Mouse (Mus musculus) liver, embryonic 14.5 days (tissue): ENCODE data around the gene Cebpz. TPM values are rescaled to one million over a fixed set of nuclear protein-coding genes. Genes with fewer than 3 reads are reported as not detected.

Experiments used
- ATAC-seq: fragments of 200-750 bp; cut with Nextera tagmentation; 2 replicates; pipeline ENCODE4 v1.8.0; 2017; ENCODE audit warnings: moderate number of reproducible peaks, mild to moderate bottlenecking, moderate library complexity; ENCODE audit not compliant: insufficient read depth
- DNase-seq, 3 experiments: peaks; one replicate each; pipeline ENCODE4 v3.0.0-alpha.2; 2012 to 2013; ENCODE audit warnings: low read depth in 3 of 3, low spot score in 3 of 3
- H3K27ac ChIP-seq: fragments of 300-500 bp; sonication (generic); 2 replicates; pipeline ENCODE4 v1.5.1; 2014; ENCODE audit warnings: moderate library complexity, mild to moderate bottlenecking, control low read depth, inconsistent platforms
- H3K27me3 ChIP-seq: fragments of 300-500 bp; sonication (generic); 2 replicates; pipeline ENCODE4 v1.6.1; 2014; ENCODE audit warnings: mild to moderate bottlenecking, low read length, moderate library complexity; ENCODE audit not compliant: control insufficient read depth, insufficient read depth
- H3K36me3 ChIP-seq: fragments of 300-500 bp; sonication (generic); replicated peaks from 2 replicates; pipeline ENCODE4 v1.6.1; 2014; ENCODE audit warnings: low read depth; ENCODE audit not compliant: control insufficient read depth, insufficient read depth
- H3K4me1 ChIP-seq, 2 experiments: fragments of 200-500 bp in 1 of 2; fragments of 300-500 bp in 1 of 2; sonication (generic) in 1 of 2; replicated peaks; 2 replicates each; pipeline ENCODE4 v1.6.1; 2012 to 2014; ENCODE audit warnings: antibody characterized with exemption in 1 of 2, inconsistent platforms in 1 of 2, low read length in 1 of 2; ENCODE audit not compliant: control insufficient read depth in 2 of 2, insufficient read depth in 2 of 2
- H3K4me2 ChIP-seq: fragments of 300-500 bp; sonication (generic); 2 replicates; pipeline ENCODE4 v1.6.1; 2014; ENCODE audit warnings: low read depth, mild to moderate bottlenecking, control low read depth, moderate library complexity
- H3K4me3 ChIP-seq, 2 experiments: fragments of 200-500 bp in 1 of 2; fragments of 300-500 bp in 1 of 2; sonication (generic) in 1 of 2; 2 replicates each; pipeline ENCODE4 v1.5.1; 2012 to 2014; ENCODE audit warnings: low read depth in 2 of 2, low read length in 2 of 2, mild to moderate bottlenecking in 2 of 2, control low read depth in 1 of 2, inconsistent platforms in 1 of 2, moderate library complexity in 1 of 2; ENCODE audit not compliant: insufficient read depth in 1 of 2
- H3K9ac ChIP-seq: fragments of 300-500 bp; sonication (generic); replicated peaks from 2 replicates; pipeline ENCODE4 v1.6.1; 2014; ENCODE audit warnings: mild to moderate bottlenecking, control low read depth, moderate library complexity
- H3K9me3 ChIP-seq: fragments of 300-500 bp; sonication (generic); 2 replicates; pipeline ENCODE4 v1.6.1; 2016; ENCODE audit warnings: low read length, mixed read lengths; ENCODE audit not compliant: control insufficient read depth
- CTCF ChIP-seq: IDR thresholded peaks from 2 replicates; pipeline ENCODE4 v1.5.1; 2016; ENCODE audit warnings: antibody characterized with exemption, low read depth, control low read depth
- EP300 ChIP-seq: IDR thresholded peaks from 2 replicates; pipeline ENCODE4 v1.6.1; 2016; ENCODE audit warnings: antibody characterized with exemption, low read depth
- WGBS: fragments of 180-500 bp; shearing (Covaris S2); extraction: QIAGEN DNeasy Blood & Tissue Kit; methylation state at CpG from one replicate; pipeline ENCODE4 v1.1.7; 2014; ENCODE audit not compliant: insufficient replicate concordance; 5-methylcytosine and 5-hydroxymethylcytosine counted together
- polyA plus RNA-seq, 2 experiments: library from polyadenylated mRNA; depleted of rRNA in 1 of 2; stranded (reverse) in 1 of 2; unstranded in 1 of 2; fragments of >200 nt; fragmentation: Nextera tagmentation in 1 of 2; extraction: Ambion mirVana in 1 of 2; gene quantifications; 2 replicates each; pipeline versions ENCODE4 v1.2.1 to v1.2.3; 2012 to 2014

Gene Cebpz
- polyA plus RNA-seq, 2 experiments, result 9.3 to 26.5 TPM

GRCm38 (mm10) chr17:78909374-78909773 is 27.5 kb downstream of the Cebpz start:
- H3K4me3 ChIP-seq, result no peak overlapping the region
- DNase-seq (no peak), ATAC-seq (no peak)
- WGBS, result 49% methylated on average over 2 of the region's 2 CpGs
- no peak overlapping the region for H3K27ac ChIP-seq
- no peaks in the 10 kb centered on the region for H3K27me3 ChIP-seq
- H3K9ac ChIP-seq, result no peak overlapping the region
- no peaks in the 10 kb centered on the region for H3K9me3 ChIP-seq
- no peak for TF ChIP-seq CTCF
- H3K4me1 ChIP-seq, result peaks cover 2% of the 10 kb centered on the region in 2 experiments; a peak in 2 of 4 replicates
- H3K4me2 ChIP-seq, result no peak overlapping the region
- H3K36me3 ChIP-seq, result no peaks in the 10 kb centered on the region

DNA sequence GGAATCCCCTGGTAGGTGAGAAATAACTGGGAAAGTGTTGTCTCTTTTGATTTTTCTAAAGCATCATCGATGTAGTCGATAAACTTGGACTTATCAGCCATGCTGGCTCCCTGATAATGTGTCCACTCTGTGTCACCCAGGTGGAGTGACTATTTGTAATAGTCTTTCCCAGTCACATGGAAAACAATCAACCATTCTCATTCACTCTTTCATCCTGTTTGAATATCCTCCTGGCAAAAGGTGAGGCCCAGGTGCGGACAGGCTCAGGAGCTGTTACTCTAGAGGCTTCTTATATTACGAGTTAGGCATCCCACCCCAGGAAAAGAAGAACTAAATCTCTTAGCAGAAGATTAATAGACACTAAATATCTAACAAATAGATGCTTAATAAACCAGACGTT is 30.0 kb downstream of the Cebpz start, which contains the start of gene Sult6b1:
Gene Sult6b1, minus strand, starts transcription at position 101 of the 400 bp plus-strand sequence.
- no peaks in the 10 kb centered on the region for H3K4me1 ChIP-seq
- no peak for TF ChIP-seq CTCF
- TF ChIP-seq EP300, result no peak
- no peak for DNase-seq
- H3K27me3 ChIP-seq, result no peaks in the 10 kb centered on the region
- ATAC-seq, result no peak
- H3K9me3 ChIP-seq, result no peaks in the 10 kb centered on the region
- H3K4me3 ChIP-seq, result no peak within 1 kb of the TSS
- H3K27ac ChIP-seq, result no peak within 1 kb of the TSS
- 63% methylated on average over 5 of the region's 5 CpGs for WGBS
- no peak within 1 kb of the TSS for H3K4me2 ChIP-seq
- H3K9ac ChIP-seq, result no peak within 1 kb of the TSS
- no peaks in the 10 kb centered on the region for H3K36me3 ChIP-seq

- Histone ChIP-seq H3K9me3 (no peaks in the 10 kb centered on the region), H3K27ac (no peak overlapping the region), H3K9ac (no peak overlapping the region), H3K4me2 (no peak overlapping the region), H3K36me3 (no peaks in the 10 kb centered on the region), H3K27me3 (no peaks in the 10 kb centered on the region), H3K4me3 (no peak overlapping the region), H3K4me1 (no peaks in the 10 kb centered on the region)
- no peak for TF ChIP-seq EP300
- TF ChIP-seq CTCF, result no peak
- DNase-seq (no peak), ATAC-seq (no peak)
- 37% methylated on average over 2 of the region's 2 CpGs for WGBS
Measured at GRCm38 (mm10) chr17:78903158-78903557, 33.7 kb downstream of the Cebpz start.

DNA sequence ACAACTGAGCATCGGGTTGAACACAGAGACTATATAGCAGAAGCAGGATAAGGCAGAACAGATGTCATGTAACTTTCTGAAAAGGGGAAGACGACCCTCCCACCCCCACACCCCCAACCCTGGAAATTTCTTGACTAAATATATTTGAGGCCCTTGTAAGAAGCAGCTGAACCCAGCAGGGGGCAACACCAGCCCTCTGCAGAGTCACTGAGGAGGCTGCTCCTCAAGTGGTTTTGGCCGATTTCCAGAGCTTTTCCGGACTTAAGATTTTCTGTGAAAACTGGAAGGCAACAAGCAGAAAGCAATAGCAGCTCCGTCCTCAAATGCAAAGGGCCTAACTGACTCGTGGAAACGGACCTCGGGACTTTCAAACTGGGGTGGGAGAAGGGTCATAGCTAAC is 41.5 kb downstream of the Cebpz start:
- 20% methylated on average over 8 of the region's 8 CpGs for WGBS
- H3K4me1 ChIP-seq, result no peaks in the 10 kb centered on the region
- H3K36me3 ChIP-seq, result no peaks in the 10 kb centered on the region
- H3K27ac ChIP-seq, result no peak overlapping the region
- no peak overlapping the region for H3K9ac ChIP-seq
- no peak overlapping the region for H3K4me3 ChIP-seq
- ATAC-seq (no peak), DNase-seq (no peak)
- H3K9me3 ChIP-seq, result no peaks in the 10 kb centered on the region
- 0 out of 2 replicates have a peak overlapping the region, but pooled peaks have one; percentile 29 for H3K4me2 ChIP-seq
- no peak for TF ChIP-seq EP300
- TF ChIP-seq CTCF, result peak; percentile 57
- H3K27me3 ChIP-seq, result no peaks in the 10 kb centered on the region

DNA sequence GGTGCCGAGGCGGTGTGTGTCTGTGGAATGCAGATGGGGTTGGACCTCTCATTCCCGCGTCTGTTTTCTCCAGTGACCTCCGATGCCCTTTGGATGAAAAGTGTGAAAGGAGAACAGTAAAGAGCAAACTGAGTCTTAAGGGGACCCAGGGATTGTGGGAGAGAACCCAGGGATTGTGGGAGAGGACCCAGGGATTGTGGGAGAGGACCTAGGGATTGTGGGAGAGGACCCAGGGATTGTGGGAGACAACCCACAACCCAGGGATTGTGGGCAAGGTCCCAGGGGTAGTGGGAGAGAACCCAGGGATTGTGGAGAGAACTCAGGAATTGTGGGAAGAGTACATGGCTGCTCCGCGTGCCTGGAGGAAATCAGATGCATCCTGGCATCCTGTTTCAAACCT is 41.9 kb downstream of the Cebpz start:
- H3K27ac ChIP-seq, result no peak overlapping the region
- no peak overlapping the region for H3K4me3 ChIP-seq
- 66% methylated on average over 7 of the region's 7 CpGs for WGBS
- H3K9me3 ChIP-seq, result no peaks in the 10 kb centered on the region
- H3K9ac ChIP-seq, result no peak overlapping the region
- H3K27me3 ChIP-seq, result no peaks in the 10 kb centered on the region
- H3K4me2 ChIP-seq, result no peak overlapping the region
- no peaks in the 10 kb centered on the region for H3K4me1 ChIP-seq
- TF ChIP-seq CTCF (no peak), EP300 (no peak)
- no peaks in the 10 kb centered on the region for H3K36me3 ChIP-seq
- DNase-seq, result no peak
- ATAC-seq, result no peak

- Histone ChIP-seq H3K4me3 (no peak overlapping the region), H3K27me3 (no peaks in the 10 kb centered on the region), H3K27ac (no peak overlapping the region), H3K4me2 (no peak overlapping the region), H3K4me1 (no peaks in the 10 kb centered on the region), H3K36me3 (no peaks in the 10 kb centered on the region), H3K9ac (no peak overlapping the region), H3K9me3 (no peaks in the 10 kb centered on the region)
- DNase-seq, result no peak
- no peak for TF ChIP-seq CTCF
- TF ChIP-seq EP300, result no peak
- no peak for ATAC-seq
- WGBS, result 51% methylated on average over 9 of the region's 9 CpGs
Measured at GRCm38 (mm10) chr17:78891020-78891419, 45.8 kb downstream of the Cebpz start.
